Mouse (Mus musculus) lung, embryonic 16.5 days (tissue): ENCODE results near the gene Spint1. TPM values are rescaled to one million over a fixed set of nuclear protein-coding genes. Genes with fewer than 3 reads are reported as not detected.
A peak's percentile ranks its signal among the peaks of the same experiment; 100 is the strongest.

Experiments
- ATAC-seq: fragments of 200-750 bp; cut with Nextera tagmentation; 2 replicates; pipeline ENCODE4 v1.8.0; 2017; ENCODE audit warnings: low read depth, mild to moderate bottlenecking, moderate library complexity
- H3K27ac ChIP-seq: fragments of 300-500 bp; sonication (generic); 2 replicates; pipeline ENCODE4 v1.5.1; 2014; ENCODE audit warnings: mild to moderate bottlenecking, control low read depth, low read length
- H3K27me3 ChIP-seq: fragments of 300-500 bp; sonication (generic); 2 replicates; pipeline ENCODE4 v1.6.1; 2014; ENCODE audit warnings: low read depth, low read length, mixed read lengths; ENCODE audit not compliant: control insufficient read depth, insufficient read depth
- H3K36me3 ChIP-seq: fragments of 300-500 bp; sonication (generic); 2 replicates; pipeline ENCODE4 v1.6.1; 2014; ENCODE audit warnings: low read length; ENCODE audit not compliant: control insufficient read depth, insufficient read depth
- H3K4me1 ChIP-seq: fragments of 300-500 bp; sonication (generic); replicated peaks from 2 replicates; pipeline ENCODE4 v1.6.1; 2014; ENCODE audit warnings: low read length, mixed read lengths; ENCODE audit not compliant: control insufficient read depth, insufficient read depth
- H3K4me2 ChIP-seq: fragments of 300-500 bp; sonication (generic); 2 replicates; pipeline ENCODE4 v1.6.1; 2014; ENCODE audit warnings: low read depth, low read length, control low read depth
- H3K4me3 ChIP-seq: fragments of 300-500 bp; sonication (generic); 2 replicates; pipeline ENCODE4 v1.5.1; 2014; ENCODE audit warnings: mild to moderate bottlenecking, low read length, control low read depth
- H3K9ac ChIP-seq: fragments of 300-500 bp; sonication (generic); 2 replicates; pipeline ENCODE4 v1.6.1; 2014; ENCODE audit warnings: low read length, control low read depth
- H3K9me3 ChIP-seq: fragments of 300-500 bp; sonication (generic); 2 replicates; pipeline ENCODE4 v1.6.1; 2016; ENCODE audit warnings: low read length; ENCODE audit not compliant: control insufficient read depth
- WGBS: fragments of 180-500 bp; shearing (Covaris S2); extraction: QIAGEN DNeasy Blood & Tissue Kit; methylation state at CpG from one replicate; pipeline ENCODE4 v1.1.7; 2014; 5-methylcytosine and 5-hydroxymethylcytosine counted together
- polyA plus RNA-seq: library from polyadenylated mRNA; unstranded; fragments of >200 nt; fragmentation: Nextera tagmentation; extraction: Ambion mirVana; gene quantifications from 2 replicates; pipeline ENCODE4 v1.2.1, GENCODE M21; 2015

The Spint1 gene
- polyA plus RNA-seq, 1 experiment from 2014 or later = 34.2 TPM

DNA sequence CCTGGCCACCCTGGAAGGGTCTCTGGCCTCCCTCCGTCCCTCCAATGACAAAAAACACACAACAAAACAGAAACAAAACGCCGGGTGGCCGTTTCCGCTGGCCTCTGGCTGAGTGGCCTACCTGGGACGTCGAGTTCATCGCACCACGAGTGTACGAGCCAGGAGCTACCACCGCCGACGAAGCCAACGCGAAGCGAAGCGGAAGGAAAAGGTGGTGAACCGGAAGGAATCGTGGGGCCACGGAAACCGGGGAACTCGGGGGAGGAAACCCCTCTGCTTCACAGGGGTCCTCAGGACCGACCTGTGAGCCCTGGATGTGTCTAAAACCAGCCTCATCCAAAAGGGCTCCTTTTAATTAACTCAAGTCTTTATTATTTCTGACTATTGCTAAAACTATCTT lies 40.6 kb downstream of the Spint1 start:
- H3K27me3 ChIP-seq = no peaks in the 10 kb centered on the region
- H3K4me1 ChIP-seq = no peaks in the 10 kb centered on the region
- no peak overlapping the region for H3K4me2 ChIP-seq
- no peak overlapping the region for H3K27ac ChIP-seq
- H3K9me3 ChIP-seq = no peaks in the 10 kb centered on the region
- ATAC-seq = no peak
- no peaks in the 10 kb centered on the region for H3K36me3 ChIP-seq
- no peak overlapping the region for H3K4me3 ChIP-seq
- 91% methylated on average over 23 of the region's 23 CpGs for WGBS
- H3K9ac ChIP-seq = no peak overlapping the region

DNA sequence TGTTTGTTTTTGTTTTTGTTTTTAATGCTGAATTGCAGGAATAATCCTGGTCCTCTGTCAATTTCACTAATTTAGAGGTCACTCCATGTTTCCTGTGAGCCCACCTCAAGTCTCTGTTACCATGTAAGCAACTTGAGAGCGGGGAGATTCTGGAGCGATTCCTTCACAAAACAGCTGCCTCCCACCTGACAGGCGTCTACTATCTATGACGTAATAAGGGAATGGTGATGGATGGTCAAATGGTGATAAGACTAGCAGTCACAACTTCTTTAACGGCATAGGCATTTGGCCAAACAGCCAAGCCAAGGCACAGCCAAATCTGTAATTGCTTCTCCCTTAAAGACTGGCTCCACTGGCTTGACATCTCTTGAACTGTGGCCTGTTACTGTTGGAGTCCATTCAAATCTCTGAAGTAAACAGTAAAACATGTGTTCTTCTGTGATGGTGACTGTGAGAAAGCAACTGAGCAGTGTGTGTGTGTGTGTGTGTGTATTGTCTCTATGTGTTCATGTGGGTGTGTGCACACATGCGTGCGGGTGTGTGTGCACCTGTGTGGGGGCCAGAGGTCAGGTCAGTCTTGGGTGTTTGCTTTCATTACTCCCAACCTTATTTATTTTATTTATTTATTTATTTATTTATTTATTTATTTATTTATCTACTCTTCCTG lies 44.9 kb downstream of the Spint1 start:
- ATAC-seq = peak; percentile 78
- no peak overlapping the region for H3K9ac ChIP-seq
- no peaks in the 10 kb centered on the region for H3K36me3 ChIP-seq
- H3K4me2 ChIP-seq = no peak overlapping the region
- H3K27ac ChIP-seq = no peak overlapping the region
- H3K4me3 ChIP-seq = no peak overlapping the region
- H3K4me1 ChIP-seq = no peaks in the 10 kb centered on the region
- H3K27me3 ChIP-seq = no peaks in the 10 kb centered on the region
- H3K9me3 ChIP-seq = no peaks in the 10 kb centered on the region
- 50% methylated on average over 7 of the region's 7 CpGs for WGBS

GRCm38 (mm10) chr2:119287372-119287771 lies 50.2 kb downstream of the Spint1 start:
- H3K4me1 ChIP-seq = peaks cover 12% of the 10 kb centered on the region
- H3K27ac ChIP-seq = no peak overlapping the region
- H3K9me3 ChIP-seq = no peaks in the 10 kb centered on the region
- no peak overlapping the region for H3K4me2 ChIP-seq
- 90% methylated on average over 5 of the region's 5 CpGs for WGBS
- H3K9ac ChIP-seq = no peak overlapping the region
- H3K27me3 ChIP-seq = no peaks in the 10 kb centered on the region
- no peak overlapping the region for H3K4me3 ChIP-seq
- no peak for ATAC-seq
- H3K36me3 ChIP-seq = peaks cover 2% of the 10 kb centered on the region; the same call in 1 of the 2 replicates

DNA sequence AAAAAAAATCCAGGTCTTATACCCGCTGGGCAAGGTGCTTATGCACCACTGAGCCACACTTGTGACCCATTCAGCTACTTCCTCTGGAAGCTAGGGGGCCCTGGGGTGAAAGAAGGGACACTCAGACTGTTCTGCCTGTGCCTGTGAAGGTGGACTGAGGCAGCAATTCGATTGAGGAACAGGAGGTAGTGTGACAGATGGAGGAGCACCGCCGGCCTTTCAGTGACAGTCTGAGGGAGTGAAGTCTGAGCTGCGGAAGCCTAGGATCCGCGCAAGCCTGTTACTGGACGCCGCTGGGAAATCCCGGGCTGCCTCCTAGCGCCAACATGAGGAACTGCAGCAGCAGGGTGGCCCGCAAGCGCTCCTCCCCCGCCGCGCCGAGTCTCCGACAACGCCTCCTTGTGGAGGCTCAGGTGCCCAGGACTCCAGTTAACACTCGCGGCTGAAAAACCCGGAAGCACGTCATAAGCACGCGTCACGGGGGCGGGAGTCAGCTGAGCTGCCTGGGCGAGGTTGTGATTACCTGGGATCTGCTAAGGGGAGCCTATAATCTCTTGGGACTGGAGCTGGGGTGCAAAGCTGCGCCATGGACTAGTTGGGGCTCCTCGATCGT lies 51.2 kb downstream of the Spint1 start, which contains the start of gene Vps18:
TSS of gene Vps18 (plus strand) at position 471 of the 613 bp plus-strand sequence.
- H3K27ac ChIP-seq = peak within 1 kb of the TSS; percentile 14; the same call in 1 of the 2 replicates
- peaks cover 12% of the 10 kb centered on the region for H3K4me1 ChIP-seq
- peak within 1 kb of the TSS; percentile 88 for H3K4me2 ChIP-seq
- ATAC-seq = peak; percentile 97
- under 1% methylated on average over 31 of the region's 31 CpGs for WGBS
- H3K27me3 ChIP-seq = no peaks in the 10 kb centered on the region
- no peaks in the 10 kb centered on the region for H3K9me3 ChIP-seq
- H3K36me3 ChIP-seq = peaks cover 7% of the 10 kb centered on the region
- peak within 1 kb of the TSS; percentile 84 for H3K9ac ChIP-seq
- H3K4me3 ChIP-seq = peak within 1 kb of the TSS; percentile 65

GRCm38 (mm10) chr2:119289014-119289416 lies 51.9 kb downstream of the Spint1 start:
- Histone ChIP-seq H3K4me1 (peaks cover 12% of the 10 kb centered on the region), H3K27me3 (no peaks in the 10 kb centered on the region), H3K36me3 (peaks cover 13% of the 10 kb centered on the region), H3K9ac (peak overlapping the region; percentile 84), H3K27ac (peak overlapping the region; percentile 14; the same call in 1 of the 2 replicates), H3K9me3 (no peaks in the 10 kb centered on the region), H3K4me3 (peak overlapping the region; percentile 65), H3K4me2 (peak overlapping the region; percentile 88)
- under 1% methylated on average over 11 of the region's 11 CpGs for WGBS
- ATAC-seq = peak; percentile 23

- Histone ChIP-seq H3K27me3 (no peaks in the 10 kb centered on the region), H3K4me2 (no peak overlapping the region), H3K36me3 (peaks cover 32% of the 10 kb centered on the region), H3K4me3 (no peak overlapping the region), H3K9ac (no peak overlapping the region), H3K4me1 (peaks cover 12% of the 10 kb centered on the region), H3K9me3 (no peaks in the 10 kb centered on the region), H3K27ac (no peak overlapping the region)
- no peak for ATAC-seq
- WGBS = 89% methylated on average over 5 of the region's 5 CpGs
Observed at GRCm38 (mm10) chr2:119292281-119292680, 55.1 kb downstream of the Spint1 start.

GRCm38 (mm10) chr2:119292852-119293251 lies 55.7 kb downstream of the Spint1 start:
- H3K4me2 ChIP-seq = no peak overlapping the region
- H3K27ac ChIP-seq = no peak overlapping the region
- H3K4me3 ChIP-seq = no peak overlapping the region
- no peaks in the 10 kb centered on the region for H3K9me3 ChIP-seq
- H3K27me3 ChIP-seq = no peaks in the 10 kb centered on the region
- no peak for ATAC-seq
- 91% methylated on average over 17 of the region's 17 CpGs for WGBS
- H3K9ac ChIP-seq = no peak overlapping the region
- peaks cover 37% of the 10 kb centered on the region for H3K36me3 ChIP-seq
- H3K4me1 ChIP-seq = peaks cover 12% of the 10 kb centered on the region

GRCm38 (mm10) chr2:119293311-119293710 lies 56.1 kb downstream of the Spint1 start:
- ATAC-seq = no peak

GRCm38 (mm10) chr2:119293776-119294390 lies 56.7 kb downstream of the Spint1 start:
- H3K4me1 ChIP-seq = peaks cover 8% of the 10 kb centered on the region
- no peak overlapping the region for H3K4me3 ChIP-seq
- H3K9ac ChIP-seq = no peak overlapping the region
- WGBS = 90% methylated on average over 34 of the region's 34 CpGs
- H3K9me3 ChIP-seq = no peaks in the 10 kb centered on the region
- H3K4me2 ChIP-seq = no peak overlapping the region
- ATAC-seq = no peak
- no peaks in the 10 kb centered on the region for H3K27me3 ChIP-seq
- H3K27ac ChIP-seq = no peak overlapping the region
- H3K36me3 ChIP-seq = peaks cover 41% of the 10 kb centered on the region

More at GRCm38 (mm10) chr2:119293311-119293710, 56.1 kb downstream of the Spint1 start:
- 91% methylated on average over 17 of the region's 17 CpGs for WGBS
- peaks cover 41% of the 10 kb centered on the region for H3K36me3 ChIP-seq
- no peak overlapping the region for H3K9ac ChIP-seq
- H3K4me3 ChIP-seq = no peak overlapping the region
- H3K27me3 ChIP-seq = no peaks in the 10 kb centered on the region
- no peaks in the 10 kb centered on the region for H3K9me3 ChIP-seq
- no peak overlapping the region for H3K4me2 ChIP-seq
- no peak overlapping the region for H3K27ac ChIP-seq
- H3K4me1 ChIP-seq = peaks cover 8% of the 10 kb centered on the region
